Mouse (Mus musculus) c-Kit-positive CD71-positive TER-119-negative erythroid progenitor cells, embryonic 14.5 days (primary cell): Measurements from ENCODE around the gene Syt17.
"Not testable (repeated sequence)": the region's sequence is repeated elsewhere in the genome, so short reads cannot be mapped to it uniquely, and the experiment has no call there.

ENCODE experiments used
- DNase-seq: peaks from one replicate; pipeline ENCODE4 v3.0.0-alpha.2; 2013; ENCODE audit warnings: low read depth

The Syt17 gene

GRCm38 (mm10) chr7:118376590-118376989 is 71.4 kb downstream of the Syt17 start:
- no peak for DNase-seq

- DNase-seq: no peak
These were observed 72.7 kb downstream of the Syt17 start for GRCm38 (mm10) chr7:118375341-118375740.

GRCm38 (mm10) chr7:118371361-118371760 is 76.7 kb downstream of the Syt17 start:
- no peak for DNase-seq

- no peak for DNase-seq
These were observed 78.3 kb downstream of the Syt17 start for GRCm38 (mm10) chr7:118369705-118370104.

- DNase-seq: no peak
These were observed 82.1 kb downstream of the Syt17 start for GRCm38 (mm10) chr7:118365902-118366301.

- DNase-seq: no peak
These were observed 82.8 kb downstream of the Syt17 start for GRCm38 (mm10) chr7:118365251-118365650.

- no peak for DNase-seq
These were observed 83.5 kb downstream of the Syt17 start for GRCm38 (mm10) chr7:118364353-118365007.

- no peak for DNase-seq
These were observed 84.3 kb downstream of the Syt17 start for GRCm38 (mm10) chr7:118363587-118364233.

- DNase-seq: no peak
These were observed 85.1 kb downstream of the Syt17 start for GRCm38 (mm10) chr7:118362931-118363330.

- DNase-seq: no peak
These were observed 85.8 kb downstream of the Syt17 start for GRCm38 (mm10) chr7:118362258-118362657.

GRCm38 (mm10) chr7:118358977-118359376 is 89.0 kb downstream of the Syt17 start:
- peak; percentile 2 for DNase-seq

GRCm38 (mm10) chr7:118356410-118357005 is 91.5 kb downstream of the Syt17 start:
- not testable (repeated sequence) for DNase-seq

- DNase-seq: no peak
These were observed 97.2 kb downstream of the Syt17 start for GRCm38 (mm10) chr7:118350840-118351239.

GRCm38 (mm10) chr7:118346943-118347342 is 101.1 kb downstream of the Syt17 start:
- no peak for DNase-seq

- no peak for DNase-seq
These were observed 101.6 kb downstream of the Syt17 start for GRCm38 (mm10) chr7:118346432-118346831.

GRCm38 (mm10) chr7:118345396-118345795 is 102.6 kb downstream of the Syt17 start:
- DNase-seq: no peak

- DNase-seq: no peak
These were observed 103.3 kb downstream of the Syt17 start for GRCm38 (mm10) chr7:118344701-118345100.
